Mouse (Mus musculus): Measurements from ENCODE around the gene Spag9.

- no peak for TF ChIP-seq GATA1 (IDR thresholded peaks at IDR 0.05; ENCODE audit: low read length)
- TF ChIP-seq TAL1 (IDR thresholded peaks at IDR 0.05; ENCODE audit: low read length), result no peak
Observed at GRCm38 (mm10) chr11:93995111-93995719, 676 bp upstream of the Spag9 start.

Measured in erythroblast, embryonic 14.5 days (primary cell).